Mouse (Mus musculus): Measurements from ENCODE around the gene Ms4a14.
"Not testable (repeated sequence)": the region's sequence is repeated elsewhere in the genome, so short reads cannot be mapped to it uniquely, and the experiment has no call there.

Gene Ms4a14

DNA sequence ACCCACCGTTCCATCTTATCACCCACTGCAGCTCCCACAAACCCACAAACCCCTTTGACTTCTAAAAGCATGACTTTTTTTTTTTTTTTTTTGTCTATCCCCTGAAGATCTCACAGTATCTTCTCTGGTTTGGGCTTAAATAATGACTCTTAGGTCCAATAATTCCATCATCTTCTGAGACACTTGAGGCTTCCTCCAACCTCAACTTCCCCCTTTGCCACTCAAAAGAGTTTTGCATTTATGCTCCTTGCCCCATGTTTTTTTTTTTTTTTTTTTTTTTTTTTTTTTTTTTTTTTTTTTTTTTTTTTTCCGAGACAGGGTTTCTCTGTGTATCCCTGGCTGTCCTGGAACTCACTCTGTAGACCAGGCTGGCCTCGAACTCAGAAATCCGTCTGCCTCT lies 51.3 kb downstream of the Ms4a14 start:
- DNase-seq = not testable (repeated sequence)

DNA sequence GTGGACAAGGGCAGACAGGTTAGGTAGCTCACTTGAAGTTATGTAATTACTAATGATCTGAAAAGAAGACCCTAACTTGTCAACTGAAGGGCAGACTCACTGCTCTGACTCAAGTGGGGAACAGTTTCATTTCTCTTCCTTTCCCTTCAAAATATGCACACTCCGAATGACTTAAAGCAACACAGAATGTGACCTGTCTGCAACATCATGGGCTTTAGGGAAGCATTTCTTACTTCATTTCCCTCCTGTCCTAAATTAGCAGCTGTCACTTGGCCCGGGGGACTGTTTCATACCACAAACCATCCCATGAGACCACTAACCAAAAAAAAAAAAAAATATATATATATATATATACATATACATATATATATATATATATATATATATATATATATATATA lies 52.7 kb downstream of the Ms4a14 start:
- no peak for DNase-seq

Measured in kidney, adult 11 months (tissue).